Mouse (Mus musculus) gastrocnemius, postnatal 10 days (tissue): ENCODE measurements around the gene Pcnx3. TPM values are rescaled to one million over a fixed set of nuclear protein-coding genes. Genes with fewer than 3 reads are reported as not detected.

Source experiments
- DNase-seq: peaks from one replicate; pipeline ENCODE4 v3.0.0; 2021; ENCODE audit warnings: mixed read lengths
- total RNA-seq, 2 experiments: library from RNA; stranded (reverse); gene quantifications; 2 replicates each; pipeline ENCODE4 v1.2.3; 2021

Gene Pcnx3
- total RNA-seq, 2 experiments from 2014 or later: 19.5 to 32.5 TPM

DNA sequence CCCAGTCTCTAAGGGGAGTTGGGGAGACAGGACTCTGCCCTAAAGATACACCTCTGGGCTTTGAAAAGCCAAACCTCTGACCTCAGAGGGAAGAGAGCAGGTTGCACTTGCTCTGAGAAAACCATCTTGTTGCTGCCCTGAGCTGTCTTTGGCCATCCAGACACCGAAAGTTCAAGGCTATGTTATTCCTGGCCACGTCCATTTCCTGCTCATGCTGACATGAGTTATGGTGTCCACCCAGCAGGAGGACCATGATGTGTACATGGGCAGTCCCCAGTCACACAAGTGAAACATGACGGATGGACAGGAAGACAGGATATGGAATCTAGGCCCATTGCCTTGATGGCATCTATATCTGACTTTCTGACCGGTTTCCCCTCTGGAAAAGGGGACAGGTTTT, 8.3 kb downstream of the Pcnx3 start:
- no peak for DNase-seq

GRCm38 (mm10) chr19:5668372-5668771, 20.3 kb downstream of the Pcnx3 start:
- no peak for DNase-seq

DNA sequence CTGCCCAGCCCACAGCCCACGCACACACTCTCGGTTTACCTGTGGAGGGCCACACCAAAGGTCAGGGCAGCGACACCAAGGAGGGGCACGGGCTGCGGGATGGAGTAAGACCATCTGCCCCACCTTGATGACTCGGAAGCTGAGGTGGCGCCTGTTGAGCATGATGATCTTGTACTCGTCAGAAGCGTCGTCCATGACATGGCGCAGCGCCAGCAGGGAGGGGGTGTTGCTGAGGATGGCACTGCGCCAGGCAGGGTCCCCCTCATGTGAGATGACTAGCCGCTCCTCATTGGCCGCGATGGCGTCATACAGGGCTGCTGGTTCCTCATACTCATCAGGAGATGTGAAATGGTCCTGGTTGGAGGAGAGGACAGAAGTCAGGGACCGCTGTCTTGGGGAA, 22.3 kb downstream of the Pcnx3 start:
- no peak for DNase-seq

DNA sequence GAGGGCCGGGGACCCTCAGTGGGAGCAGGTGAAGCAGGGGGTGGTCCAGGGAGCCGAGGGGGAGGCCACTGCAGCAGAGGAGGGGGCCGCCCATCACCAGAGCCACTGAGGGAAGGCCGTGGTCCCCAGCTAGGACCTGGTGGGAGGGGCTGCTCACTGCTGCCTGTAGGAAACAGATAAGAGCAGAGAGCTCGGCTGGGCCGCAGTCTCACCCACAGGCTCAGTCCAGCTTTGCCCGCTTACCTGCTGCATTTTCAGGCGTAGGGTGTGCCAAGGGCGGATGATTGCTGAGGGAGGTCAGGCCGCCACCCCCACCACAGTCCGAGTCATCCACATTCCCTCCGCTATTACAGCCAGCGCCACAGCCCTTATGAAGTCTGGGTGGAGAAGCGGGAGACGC, 23.2 kb downstream of the Pcnx3 start:
- no peak for DNase-seq

- DNase-seq: no peak
Measured at GRCm38 (mm10) chr19:5664669-5665257, 23.9 kb downstream of the Pcnx3 start.

- DNase-seq: peak; percentile 90
Measured at GRCm38 (mm10) chr19:5662981-5663913, 25.5 kb downstream of the Pcnx3 start, which contains the start of gene Sipa1. Sipa1 (minus strand) TSS chr19:5663707.

DNA sequence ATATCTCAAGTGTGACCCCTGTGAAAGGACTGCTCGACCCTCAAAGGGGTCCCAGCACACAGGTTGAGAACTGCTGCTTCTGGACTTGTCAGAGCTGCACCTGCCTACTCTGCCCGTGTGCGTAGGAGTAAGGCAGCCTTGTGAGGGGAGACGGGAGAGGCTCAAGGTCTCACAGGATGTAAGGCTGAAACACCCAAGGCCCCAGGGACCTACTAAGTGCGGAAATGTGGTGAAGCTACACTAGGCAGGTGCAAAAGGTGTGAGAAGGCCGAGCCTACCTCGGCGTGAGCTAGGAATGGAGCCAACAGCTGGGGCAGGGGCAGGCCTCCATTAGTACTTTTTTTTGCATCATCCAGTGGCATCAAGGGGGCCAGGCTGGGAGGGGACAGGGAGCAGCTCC, 26.4 kb downstream of the Pcnx3 start:
- DNase-seq: no peak

- no peak for DNase-seq
Measured at GRCm38 (mm10) chr19:5660942-5661751, 27.6 kb downstream of the Pcnx3 start.

GRCm38 (mm10) chr19:5654720-5655298, 33.9 kb downstream of the Pcnx3 start:
- peak; percentile 6 for DNase-seq

- peak; percentile 9 for DNase-seq
Measured at GRCm38 (mm10) chr19:5653969-5654719, 34.6 kb downstream of the Pcnx3 start.

GRCm38 (mm10) chr19:5652570-5652969, 36.1 kb downstream of the Pcnx3 start:
- DNase-seq: no peak

- DNase-seq: no peak
Measured at GRCm38 (mm10) chr19:5651502-5652274, 37.0 kb downstream of the Pcnx3 start.

DNA sequence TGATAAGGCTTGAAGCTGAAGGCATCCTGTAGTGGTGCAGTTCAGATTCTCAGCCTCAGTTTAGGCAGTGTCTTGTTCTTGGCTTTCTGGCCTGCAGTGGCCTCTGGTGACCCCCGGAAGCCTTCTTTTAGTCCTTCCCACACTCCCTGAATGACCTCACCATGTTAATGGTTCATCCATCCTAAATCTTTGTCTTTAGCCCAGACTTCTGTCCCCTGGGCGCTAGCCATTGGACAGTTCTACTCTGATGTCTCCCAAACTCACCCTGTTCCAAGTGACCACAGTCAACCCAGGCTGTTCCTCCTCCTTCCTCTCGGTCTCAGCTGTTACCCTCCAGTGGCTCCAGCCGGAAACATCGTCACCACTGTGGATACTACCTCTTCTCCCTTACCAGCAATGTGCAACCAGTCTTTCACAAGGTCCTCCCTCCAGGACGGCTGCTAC, 39.4 kb downstream of the Pcnx3 start:
- peak; percentile 56 for DNase-seq

- DNase-seq: peak; percentile 75
Measured at GRCm38 (mm10) chr19:5648401-5649297, 40.1 kb downstream of the Pcnx3 start.

- no peak for DNase-seq
Measured at GRCm38 (mm10) chr19:5647791-5648190, 40.9 kb downstream of the Pcnx3 start.

DNA sequence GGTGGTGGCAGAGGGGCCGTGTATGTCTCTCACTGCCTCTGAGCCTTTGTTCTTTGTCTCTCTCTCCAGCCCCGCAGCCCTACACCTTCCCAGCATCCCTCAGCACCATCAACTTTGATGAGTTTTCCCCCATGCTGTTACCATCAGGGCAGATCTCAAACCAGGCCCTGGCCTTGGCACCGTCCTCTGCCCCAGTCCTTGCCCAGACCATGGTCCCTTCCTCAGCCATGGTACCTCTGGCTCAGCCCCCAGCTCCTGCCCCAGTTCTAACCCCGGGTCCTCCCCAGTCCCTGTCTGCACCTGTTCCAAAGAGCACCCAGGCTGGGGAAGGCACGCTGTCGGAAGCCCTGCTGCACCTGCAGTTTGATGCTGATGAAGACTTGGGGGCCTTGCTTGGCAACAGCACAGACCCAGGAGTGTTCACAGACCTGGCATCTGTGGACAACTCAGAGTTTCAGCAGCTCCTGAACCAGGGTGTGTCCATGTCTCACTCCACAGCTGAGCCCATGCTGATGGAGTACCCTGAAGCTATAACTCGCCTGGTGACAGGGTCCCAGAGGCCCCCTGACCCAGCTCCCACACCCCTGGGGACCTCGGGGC, 41.9 kb downstream of the Pcnx3 start:
- DNase-seq: no peak

DNA sequence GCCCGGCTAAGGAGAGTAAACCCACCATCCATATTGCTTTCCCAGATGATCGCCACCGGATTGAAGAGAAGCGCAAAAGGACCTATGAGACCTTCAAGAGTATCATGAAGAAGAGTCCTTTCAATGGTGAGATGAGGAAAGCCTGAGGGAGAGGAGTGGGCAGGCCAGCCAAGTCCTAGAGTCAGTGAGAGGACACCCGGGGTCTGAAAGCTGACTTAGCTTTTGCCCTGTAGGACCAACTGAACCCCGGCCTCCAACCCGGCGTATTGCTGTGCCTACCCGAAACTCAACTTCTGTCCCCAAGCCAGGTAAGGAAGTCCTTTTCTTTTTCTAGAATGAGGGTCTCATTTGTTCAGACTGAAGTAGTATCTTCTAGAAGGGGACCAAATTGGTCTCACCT, 43.4 kb downstream of the Pcnx3 start:
- DNase-seq: no peak

DNA sequence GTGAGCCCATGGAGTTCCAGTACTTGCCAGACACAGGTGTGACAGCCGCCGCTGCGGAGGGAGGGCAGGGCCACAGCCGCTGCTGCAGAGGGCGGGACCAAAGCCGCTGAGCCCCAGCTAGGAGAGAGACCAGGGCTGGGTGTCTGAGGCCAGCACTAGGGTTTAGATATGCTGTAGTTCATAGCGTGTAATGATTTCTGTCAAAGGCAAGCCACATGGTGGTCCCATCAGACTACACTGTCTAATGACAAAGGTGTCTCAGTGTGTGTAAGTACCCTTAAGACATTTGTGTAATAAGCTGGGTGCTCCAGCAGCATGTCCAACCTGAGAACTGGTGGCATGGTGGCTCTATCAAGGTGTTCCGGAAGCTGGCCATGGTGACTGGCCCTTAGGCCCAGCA, 47.1 kb downstream of the Pcnx3 start:
- DNase-seq: no peak

DNA sequence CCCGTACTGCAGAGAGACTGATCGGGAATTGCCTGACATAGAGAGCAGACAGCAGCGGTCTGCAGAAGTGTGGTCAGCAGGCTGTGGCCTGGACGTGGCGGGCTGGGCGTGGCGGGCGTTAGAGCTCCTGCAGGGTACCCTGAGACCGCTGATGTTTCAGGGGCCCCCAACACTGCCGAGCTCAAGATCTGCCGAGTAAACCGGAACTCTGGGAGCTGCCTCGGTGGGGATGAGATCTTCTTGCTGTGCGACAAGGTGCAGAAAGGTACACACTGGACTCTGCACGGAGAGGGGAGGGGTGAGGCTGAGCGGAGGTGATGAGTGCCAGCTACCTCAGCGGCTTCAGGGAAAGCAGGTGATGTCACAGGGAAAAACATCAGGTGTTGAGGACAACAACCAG, 47.7 kb downstream of the Pcnx3 start:
- DNase-seq: no peak
